Mouse (Mus musculus): ENCODE results near the gene Mettl9. TPM values are rescaled to one million over a fixed set of nuclear protein-coding genes. Genes with fewer than 3 reads are reported as not detected.
"Not testable (repeated sequence)": the region's sequence is repeated elsewhere in the genome, so short reads cannot be mapped to it uniquely, and the experiment has no call there.

Mettl9 gene
- polyA plus RNA-seq, 1 experiment from 2014 or later, result 146 TPM

DNA sequence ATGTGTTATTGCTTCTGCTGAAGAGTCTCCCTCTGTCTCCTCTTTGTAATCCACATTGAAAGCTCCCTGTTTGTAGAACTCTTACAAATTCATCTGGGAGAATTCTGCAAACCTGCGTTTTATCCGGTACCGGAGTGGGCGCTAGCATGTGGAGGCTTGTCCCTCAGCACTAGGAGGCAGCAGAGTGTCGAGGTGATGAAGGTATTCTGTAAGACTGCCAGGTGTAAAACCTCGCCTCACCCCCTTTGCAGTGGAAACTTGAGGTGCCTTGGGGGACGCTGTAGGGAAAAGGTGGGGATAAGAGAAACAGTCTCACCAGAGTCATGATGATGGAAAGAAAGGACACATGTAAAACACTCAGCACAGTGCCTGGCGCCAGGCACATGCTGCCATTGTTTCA lies 14.0 kb upstream of the Mettl9 start:
- Histone ChIP-seq H3K4me3 (no peak overlapping the region), H3K27me3 (peaks cover 27% of the 10 kb centered on the region; the same call in 1 of the 2 replicates), H3K9me3 (no peaks in the 10 kb centered on the region), H3K9ac (no peak overlapping the region), H3K36me3 (no peaks in the 10 kb centered on the region), H3K27ac (no peak overlapping the region), H3K4me2 (no peak overlapping the region), H3K4me1 (no peaks in the 10 kb centered on the region)
- ATAC-seq (ENCODE audit: borderline replicate concordance, extremely low read depth, low FRiP score, low TSS enrichment), result no peak
- 20% methylated on average over 8 of the region's 8 CpGs for WGBS

DNA sequence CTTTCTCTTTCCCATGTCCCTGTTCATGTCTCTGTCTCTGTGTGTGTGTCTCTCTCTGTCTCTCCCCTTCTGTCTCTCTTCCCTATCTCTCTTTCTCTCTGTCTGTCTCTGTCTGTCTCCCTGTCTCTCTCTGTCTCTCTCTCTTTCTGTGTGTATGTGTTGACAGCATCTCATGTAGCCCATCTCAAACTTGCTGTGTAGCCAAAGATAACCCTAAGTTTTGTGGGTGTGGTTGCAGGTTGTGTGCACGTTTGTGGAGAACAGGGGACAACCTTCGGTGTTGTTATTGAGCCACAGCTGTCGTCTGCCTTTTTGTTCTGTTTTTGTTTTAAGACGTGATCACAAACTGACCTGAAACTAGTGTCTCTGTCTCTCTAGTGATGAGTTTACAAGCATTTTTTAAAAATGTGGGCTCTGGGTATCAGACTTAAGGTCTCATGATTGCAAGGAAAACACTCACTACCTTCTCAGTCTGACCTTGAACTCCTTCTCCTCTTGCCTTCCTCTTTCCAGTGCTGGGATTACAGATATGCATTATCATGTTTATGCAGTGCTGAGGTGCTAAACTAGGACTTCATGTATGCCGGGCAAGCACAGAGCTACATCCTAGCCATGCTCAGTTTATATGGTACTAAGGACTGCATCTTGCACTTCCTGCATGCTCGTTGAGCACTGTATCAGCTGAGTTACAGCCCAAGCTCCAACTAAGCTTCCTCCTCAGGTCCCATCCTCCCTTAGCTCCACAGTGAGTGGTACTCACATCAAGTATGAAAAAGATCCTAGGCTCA lies 8.8 kb upstream of the Mettl9 start:
- Histone ChIP-seq H3K9me3 (no peaks in the 10 kb centered on the region), H3K4me1 (no peaks in the 10 kb centered on the region), H3K4me2 (no peak overlapping the region), H3K9ac (no peak overlapping the region), H3K27ac (no peak overlapping the region), H3K4me3 (no peak overlapping the region), H3K36me3 (no peaks in the 10 kb centered on the region), H3K27me3 (peaks cover 31% of the 10 kb centered on the region)
- WGBS, result 64% methylated on average over 6 of the region's 6 CpGs
- no peak for ATAC-seq (ENCODE audit: borderline replicate concordance, extremely low read depth, low FRiP score, low TSS enrichment)

DNA sequence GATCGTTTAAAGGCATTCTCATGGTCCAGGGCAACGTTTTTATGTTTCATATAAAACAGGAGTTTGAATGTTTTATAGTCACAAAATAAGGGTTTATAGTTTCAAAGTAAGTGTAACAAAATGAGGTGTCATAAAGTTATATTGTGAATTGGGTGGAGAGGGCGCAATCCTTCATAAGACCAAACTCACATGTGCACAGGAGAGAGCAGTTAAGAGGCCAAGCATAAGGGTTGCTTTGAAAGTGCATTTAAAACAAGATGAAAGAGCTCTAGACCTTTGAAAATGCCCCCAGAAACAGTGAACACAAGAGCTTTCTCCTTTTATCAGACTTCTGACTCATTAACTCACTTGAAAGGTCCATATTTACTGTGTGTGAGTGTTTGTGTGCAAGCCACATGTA lies 7.9 kb upstream of the Mettl9 start:
- H3K27me3 ChIP-seq, result peaks cover 33% of the 10 kb centered on the region

DNA sequence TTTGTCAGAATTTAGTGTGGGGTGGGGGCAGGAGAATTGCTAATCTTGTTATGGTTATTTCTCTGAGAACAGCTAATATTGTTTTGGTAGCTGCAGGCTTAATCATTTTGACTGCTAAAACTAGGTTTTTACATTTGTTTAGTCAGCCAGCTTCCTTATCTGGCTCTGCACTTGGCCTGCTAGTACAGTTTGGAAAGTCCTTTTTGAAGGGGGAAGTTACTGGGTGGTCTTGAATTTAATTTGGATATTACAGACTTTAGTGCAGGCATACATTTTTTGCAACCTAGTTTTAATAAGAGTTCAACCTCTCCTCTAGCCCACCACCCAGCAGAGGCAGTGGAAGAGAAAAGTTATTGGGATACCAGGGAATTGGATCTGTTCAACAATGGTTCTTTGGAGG lies 4.3 kb upstream of the Mettl9 start:
- not testable (repeated sequence) for H3K27ac ChIP-seq; H3K4me3 ChIP-seq; H3K9me3 ChIP-seq; H3K36me3 ChIP-seq; H3K9ac ChIP-seq; ATAC-seq (ENCODE audit: borderline replicate concordance, extremely low read depth, low FRiP score, low TSS enrichment); H3K4me2 ChIP-seq; H3K4me1 ChIP-seq
- H3K27me3 ChIP-seq, result peaks cover 38% of the 10 kb centered on the region

More for the DNA sequence above, 7.9 kb upstream of the Mettl9 start:
- H3K4me1 ChIP-seq, result no peaks in the 10 kb centered on the region
- H3K27ac ChIP-seq, result no peak overlapping the region
- no peaks in the 10 kb centered on the region for H3K36me3 ChIP-seq
- 54% methylated on average over 3 of the region's 3 CpGs for WGBS
- no peak for ATAC-seq (ENCODE audit: borderline replicate concordance, extremely low read depth, low FRiP score, low TSS enrichment)
- H3K9me3 ChIP-seq, result no peaks in the 10 kb centered on the region
- no peak overlapping the region for H3K9ac ChIP-seq
- H3K4me3 ChIP-seq, result no peak overlapping the region
- H3K4me2 ChIP-seq, result no peak overlapping the region

DNA sequence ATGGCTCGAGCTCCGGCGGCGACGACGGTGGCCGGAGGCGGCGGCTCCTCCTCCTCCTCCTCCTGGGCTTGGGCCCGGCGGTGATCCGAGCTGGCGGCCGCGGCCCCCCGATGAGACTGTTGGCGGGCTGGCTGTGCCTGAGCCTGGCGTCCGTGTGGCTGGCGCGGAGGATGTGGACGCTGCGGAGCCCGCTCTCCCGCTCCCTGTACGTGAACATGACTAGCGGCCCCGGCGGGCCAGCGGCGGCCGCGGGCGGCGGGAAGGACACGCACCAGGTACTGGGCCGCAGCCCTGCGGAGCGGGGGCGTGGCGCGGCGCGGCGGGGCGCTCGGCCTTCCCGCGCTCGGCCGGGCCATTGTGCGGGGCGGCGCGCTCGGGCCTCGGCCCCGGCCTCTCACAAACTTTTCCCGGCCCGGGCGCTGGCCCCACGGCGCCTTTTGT lies 476 bp downstream of the Mettl9 start:
- H3K36me3 ChIP-seq, result no peaks in the 10 kb centered on the region
- peak overlapping the region; percentile 99 for H3K9ac ChIP-seq
- peak; percentile 79 for ATAC-seq (ENCODE audit: borderline replicate concordance, extremely low read depth, low FRiP score, low TSS enrichment)
- H3K27ac ChIP-seq, result peak overlapping the region; percentile 97
- 0% methylated on average over 52 of the region's 63 CpGs for WGBS
- peak overlapping the region; percentile 60 for H3K4me2 ChIP-seq
- no peaks in the 10 kb centered on the region for H3K9me3 ChIP-seq
- peaks cover 28% of the 10 kb centered on the region for H3K4me1 ChIP-seq
- peaks cover 12% of the 10 kb centered on the region; the same call in 1 of the 2 replicates for H3K27me3 ChIP-seq
- peak overlapping the region; percentile 99 for H3K4me3 ChIP-seq

DNA sequence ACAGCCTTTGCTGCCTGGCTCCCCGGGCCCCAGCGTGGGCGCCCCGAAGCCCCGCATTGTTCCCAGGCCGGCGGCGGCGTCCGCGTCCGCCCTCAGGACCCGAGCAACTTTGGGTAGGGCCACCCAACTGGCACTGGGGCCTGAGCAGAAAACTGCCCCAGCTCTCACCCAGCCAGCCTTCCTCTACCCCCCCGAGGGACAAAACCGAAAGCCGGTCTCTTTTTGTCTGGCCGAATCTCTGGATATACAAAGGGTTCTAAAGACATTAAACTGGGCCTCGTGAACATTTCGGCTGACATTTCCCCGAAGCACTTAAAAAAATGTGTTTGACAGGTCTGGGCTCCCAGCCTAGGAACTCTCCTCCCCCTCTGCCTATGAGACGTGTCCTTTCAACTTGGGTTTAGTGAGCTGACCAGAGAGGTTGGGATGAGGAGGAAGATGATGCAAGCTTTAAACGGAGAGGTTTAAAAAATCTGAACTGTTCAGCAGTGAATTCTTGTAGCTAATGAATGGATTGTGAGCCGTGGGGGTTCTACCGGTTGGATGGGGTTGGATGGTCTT lies 996 bp downstream of the Mettl9 start:
- peak overlapping the region; percentile 97 for H3K27ac ChIP-seq
- H3K9me3 ChIP-seq, result no peaks in the 10 kb centered on the region
- H3K9ac ChIP-seq, result peak overlapping the region; percentile 99
- peak; percentile 43 for ATAC-seq (ENCODE audit: borderline replicate concordance, extremely low read depth, low FRiP score, low TSS enrichment)
- H3K4me2 ChIP-seq, result peak overlapping the region; percentile 60
- H3K4me3 ChIP-seq, result peak overlapping the region; percentile 99
- no peaks in the 10 kb centered on the region for H3K36me3 ChIP-seq
- peaks cover 33% of the 10 kb centered on the region for H3K4me1 ChIP-seq
- peaks cover 9% of the 10 kb centered on the region; the same call in 1 of the 2 replicates for H3K27me3 ChIP-seq
- under 1% methylated on average over 24 of the region's 24 CpGs for WGBS

DNA sequence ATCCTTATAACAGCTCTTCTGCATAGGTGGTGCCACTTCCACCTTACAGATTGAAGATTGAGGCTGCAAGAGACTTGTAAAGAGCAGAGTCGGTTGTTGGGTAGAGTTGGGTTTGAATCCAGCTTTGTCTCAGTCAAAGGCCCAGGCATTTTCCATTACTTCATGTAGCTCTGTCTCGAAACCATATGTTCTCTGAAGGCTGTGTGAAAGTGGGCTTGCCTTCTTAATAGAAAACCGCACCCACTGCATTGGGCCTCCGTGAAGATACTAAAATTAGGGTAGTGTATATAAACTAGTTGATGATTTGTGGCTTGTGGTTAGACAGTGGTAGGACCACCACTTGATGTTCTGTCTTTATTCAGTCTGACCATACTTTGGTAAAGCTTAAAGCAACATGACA lies 6.3 kb downstream of the Mettl9 start:
- no peak overlapping the region for H3K4me3 ChIP-seq
- peaks cover 44% of the 10 kb centered on the region for H3K4me1 ChIP-seq
- no peaks in the 10 kb centered on the region for H3K9me3 ChIP-seq
- H3K36me3 ChIP-seq, result no peaks in the 10 kb centered on the region
- no peaks in the 10 kb centered on the region for H3K27me3 ChIP-seq
- 86% methylated on average over 4 of the region's 4 CpGs for WGBS
- H3K27ac ChIP-seq, result no peak overlapping the region
- H3K4me2 ChIP-seq, result no peak overlapping the region
- ATAC-seq (ENCODE audit: borderline replicate concordance, extremely low read depth, low FRiP score, low TSS enrichment), result no peak
- no peak overlapping the region for H3K9ac ChIP-seq

DNA sequence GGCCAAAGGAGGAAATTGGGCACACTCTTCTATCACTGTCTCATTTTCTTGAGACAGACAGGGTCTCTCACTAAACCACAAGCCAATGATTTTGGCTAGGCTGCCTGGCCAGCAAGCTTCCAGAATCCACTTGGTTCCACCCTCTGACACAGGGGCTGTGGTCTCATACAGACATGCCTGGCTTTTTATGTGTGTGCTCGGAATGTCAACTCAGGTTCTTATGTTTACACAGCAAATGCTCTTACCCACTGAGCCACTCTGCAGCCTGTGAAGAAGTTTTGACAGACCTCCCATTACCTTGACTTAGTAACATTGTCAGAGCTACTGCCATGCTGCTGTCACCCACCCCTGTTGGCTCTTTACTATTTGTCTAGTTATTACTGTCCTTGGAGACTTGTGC lies 7.7 kb downstream of the Mettl9 start:
- Histone ChIP-seq H3K9me3 (no peaks in the 10 kb centered on the region), H3K4me1 (peaks cover 30% of the 10 kb centered on the region), H3K27ac (no peak overlapping the region), H3K36me3 (no peaks in the 10 kb centered on the region), H3K9ac (no peak overlapping the region), H3K4me3 (no peak overlapping the region), H3K27me3 (no peaks in the 10 kb centered on the region), H3K4me2 (no peak overlapping the region)
- WGBS, result 41% methylated on average over 1 of the region's 1 CpGs
- no peak; the same call in 1 of the 2 replicates for ATAC-seq (ENCODE audit: borderline replicate concordance, extremely low read depth, low FRiP score, low TSS enrichment)

DNA sequence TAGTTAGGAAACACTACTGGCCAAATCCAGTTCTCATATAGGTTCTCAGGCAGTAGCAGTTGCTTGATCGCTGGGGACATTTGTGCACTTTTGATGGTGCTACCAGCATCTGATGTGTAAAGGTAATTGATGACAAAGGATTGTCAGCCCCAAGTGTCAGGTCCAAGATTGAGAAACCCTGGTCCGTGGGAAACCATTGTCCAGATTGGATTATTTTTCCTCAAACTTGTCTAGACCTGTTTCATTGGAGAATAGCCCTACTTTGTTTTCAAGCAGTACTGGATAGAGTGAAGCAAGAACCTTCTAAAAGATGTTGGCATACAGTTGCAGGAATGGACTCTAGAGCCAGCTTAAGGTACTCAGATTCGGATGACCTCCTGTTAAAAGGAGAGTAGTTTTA lies 8.8 kb downstream of the Mettl9 start:
- Histone ChIP-seq H3K9ac (no peak overlapping the region), H3K27ac (no peak overlapping the region), H3K9me3 (no peaks in the 10 kb centered on the region), H3K27me3 (no peaks in the 10 kb centered on the region), H3K4me3 (no peak overlapping the region), H3K4me1 (peaks cover 22% of the 10 kb centered on the region; the same call in 1 of the 2 replicates), H3K4me2 (no peak overlapping the region), H3K36me3 (no peaks in the 10 kb centered on the region)
- WGBS, result 88% methylated on average over 3 of the region's 3 CpGs
- ATAC-seq (ENCODE audit: borderline replicate concordance, extremely low read depth, low FRiP score, low TSS enrichment), result no peak

DNA sequence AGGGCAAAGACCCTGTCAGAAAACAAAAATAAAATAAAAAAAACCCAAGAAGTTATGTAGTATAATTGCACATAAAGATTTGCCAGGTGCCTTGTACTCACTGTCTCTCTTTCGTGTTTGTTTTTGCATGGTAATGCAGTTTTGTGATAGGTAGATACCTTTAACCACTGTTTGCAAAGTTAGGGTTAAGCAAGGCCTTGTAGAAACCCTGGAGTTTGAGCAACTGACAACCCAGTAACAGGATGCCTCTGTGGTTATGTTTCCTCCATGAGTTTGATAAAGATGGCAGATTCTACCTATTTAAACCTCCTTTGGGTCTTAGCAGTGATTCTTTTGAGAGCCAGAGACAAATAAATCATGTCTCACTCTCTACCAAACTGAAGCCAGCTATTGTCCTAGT lies 9.3 kb downstream of the Mettl9 start:
- Histone ChIP-seq H3K9me3 (no peaks in the 10 kb centered on the region), H3K4me3 (no peak overlapping the region), H3K27me3 (no peaks in the 10 kb centered on the region), H3K9ac (no peak overlapping the region), H3K4me2 (no peak overlapping the region), H3K27ac (no peak overlapping the region), H3K4me1 (peaks cover 21% of the 10 kb centered on the region; the same call in 1 of the 2 replicates), H3K36me3 (no peaks in the 10 kb centered on the region)
- no peak for ATAC-seq (ENCODE audit: borderline replicate concordance, extremely low read depth, low FRiP score, low TSS enrichment)
- 93% methylated on average over 1 of the region's 1 CpGs for WGBS

DNA sequence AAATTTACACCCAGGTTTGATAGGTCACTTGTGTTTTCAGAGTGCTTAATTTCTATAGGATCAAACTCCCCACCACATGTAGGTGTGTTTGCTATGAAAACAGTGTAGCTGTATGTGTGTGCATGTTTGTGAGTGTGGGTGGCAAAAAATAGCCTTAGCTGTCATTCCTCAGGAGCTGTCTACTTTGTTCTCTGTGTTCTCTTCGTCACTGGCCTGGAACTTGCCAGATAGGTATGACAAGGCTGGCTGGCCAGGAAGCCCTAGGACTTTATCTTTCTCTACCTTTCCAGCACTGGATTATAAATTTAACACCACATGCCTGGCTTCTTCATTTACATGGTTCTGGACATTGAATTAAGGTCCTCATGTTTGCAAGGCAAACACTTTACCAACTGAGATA lies 10.0 kb downstream of the Mettl9 start:
- H3K9ac ChIP-seq, result no peak overlapping the region
- no peak overlapping the region for H3K4me3 ChIP-seq
- peaks cover 21% of the 10 kb centered on the region; the same call in 1 of the 2 replicates for H3K4me1 ChIP-seq
- no peak for ATAC-seq (ENCODE audit: borderline replicate concordance, extremely low read depth, low FRiP score, low TSS enrichment)
- no peak overlapping the region for H3K4me2 ChIP-seq
- WGBS, result 73% methylated on average over 1 of the region's 1 CpGs
- H3K27ac ChIP-seq, result no peak overlapping the region
- no peaks in the 10 kb centered on the region for H3K9me3 ChIP-seq
- H3K27me3 ChIP-seq, result no peaks in the 10 kb centered on the region
- H3K36me3 ChIP-seq, result no peaks in the 10 kb centered on the region

DNA sequence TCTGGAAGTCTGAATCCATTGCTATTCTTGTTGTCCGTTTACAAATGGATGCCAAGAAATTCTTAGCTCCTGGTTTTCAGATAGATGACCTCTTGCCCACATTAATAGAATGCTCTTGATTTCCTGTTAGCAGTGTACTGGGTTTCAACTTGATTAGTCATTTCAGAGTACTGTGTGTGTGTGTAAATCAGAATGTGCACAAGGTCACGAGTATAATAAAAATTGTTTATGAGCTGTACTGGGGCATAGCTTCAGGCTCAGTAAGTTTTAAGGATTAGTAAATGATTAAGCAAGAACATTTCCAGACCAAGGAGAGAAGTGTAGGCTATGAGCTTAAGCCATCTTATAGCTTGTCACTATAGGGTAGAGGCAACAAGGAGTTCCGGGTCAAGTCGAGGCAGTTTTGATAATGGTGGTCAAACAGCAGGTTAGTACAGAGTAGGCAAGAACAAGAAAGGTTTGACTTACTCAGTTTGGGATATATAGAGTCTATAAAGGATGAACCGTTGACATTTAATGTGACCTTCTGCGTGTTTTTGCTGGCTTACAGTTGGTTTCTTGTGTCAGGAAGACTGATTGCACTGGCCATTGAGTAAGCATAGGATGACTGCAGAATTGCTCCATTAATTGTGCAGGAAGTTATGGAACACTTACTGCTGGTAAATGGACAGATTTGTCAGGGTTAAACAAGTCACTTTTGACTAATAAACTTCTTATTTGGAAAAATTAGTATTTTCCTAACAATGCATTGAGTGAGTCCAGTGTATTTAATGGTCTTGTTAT lies 11.6 kb downstream of the Mettl9 start:
- Histone ChIP-seq H3K4me2 (no peak overlapping the region), H3K9me3 (no peaks in the 10 kb centered on the region), H3K9ac (no peak overlapping the region), H3K27me3 (no peaks in the 10 kb centered on the region), H3K4me3 (no peak overlapping the region), H3K36me3 (0 out of 2 replicates have a peak, but pooled peaks cover 8% of the 10 kb centered on the region), H3K4me1 (0 out of 2 replicates have a peak, but pooled peaks cover 13% of the 10 kb centered on the region), H3K27ac (no peak overlapping the region)
- WGBS, result 72% methylated on average over 6 of the region's 6 CpGs
- no peak for ATAC-seq (ENCODE audit: borderline replicate concordance, extremely low read depth, low FRiP score, low TSS enrichment)
